Mouse (Mus musculus): ENCODE measurements around the gene Eri3. TPM values are rescaled to one million over a fixed set of nuclear protein-coding genes. Genes with fewer than 3 reads are reported as not detected.

Gene Eri3
- 100 to 1,000 TPM; 104 to 131 (median 119) TPM for total RNA-seq (2022)

DNA sequence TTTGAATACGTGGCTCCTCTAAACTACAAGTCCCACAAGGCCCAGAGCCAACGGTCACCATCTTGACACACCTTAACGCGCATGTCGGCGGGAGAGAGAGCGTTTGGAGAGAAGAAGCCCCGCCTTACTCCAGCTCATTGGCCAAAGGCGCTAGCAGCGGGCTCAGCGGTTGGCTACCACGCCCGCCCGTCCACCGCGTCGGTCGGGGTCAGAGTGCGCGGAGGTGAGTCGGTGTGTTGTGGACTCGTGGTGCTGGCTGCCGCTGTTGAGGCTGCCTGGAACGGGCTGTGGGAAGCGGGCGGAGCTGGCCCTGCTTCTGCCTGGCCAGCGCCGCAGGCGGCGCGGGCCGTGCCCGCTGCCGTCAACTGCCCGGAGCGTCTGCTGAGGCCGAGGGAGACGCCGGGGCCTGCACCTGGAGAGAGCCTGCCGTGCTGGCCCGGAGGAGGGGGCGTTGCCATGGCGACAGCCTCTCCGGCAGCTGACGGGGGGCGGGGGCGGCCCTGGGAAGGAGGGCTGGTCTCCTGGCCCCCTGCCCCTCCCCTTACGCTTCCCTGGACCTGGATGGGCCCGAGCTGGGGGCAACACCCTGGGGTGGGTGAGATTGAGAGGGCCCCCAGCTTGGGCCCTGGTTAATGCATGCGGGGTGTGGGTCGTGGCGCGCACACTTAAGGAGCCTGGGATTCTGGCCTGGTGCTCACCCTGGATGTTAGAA lies at the start of gene Eri3:
Gene Eri3 (plus strand): TSS at position 226 of the 712 bp plus-strand sequence.
- DNase-seq (ENCODE audit: low spot score in 2 of 2) = peak; percentile 96 to 97

DNA sequence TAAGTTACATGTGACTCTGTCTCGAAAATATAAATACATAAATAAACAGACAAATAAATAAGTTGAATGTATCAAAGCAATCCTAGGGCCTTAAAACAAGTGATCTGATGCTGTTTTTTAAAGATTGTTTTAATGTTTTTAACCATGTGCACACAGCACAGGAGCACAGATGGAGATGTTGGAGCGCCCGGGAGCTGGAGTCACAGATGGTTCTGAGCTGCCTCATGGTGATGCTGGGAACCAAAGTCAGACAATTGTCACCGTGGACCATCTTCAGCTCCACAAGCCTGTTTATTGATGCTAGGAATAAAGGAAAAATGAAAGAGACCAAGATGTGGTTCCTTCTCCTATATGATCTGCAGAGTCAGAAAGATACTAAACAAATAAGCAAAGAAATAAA lies 31.9 kb upstream of the Eri3 start:
- DNase-seq (ENCODE audit: low spot score in 2 of 2) = no peak

DNA sequence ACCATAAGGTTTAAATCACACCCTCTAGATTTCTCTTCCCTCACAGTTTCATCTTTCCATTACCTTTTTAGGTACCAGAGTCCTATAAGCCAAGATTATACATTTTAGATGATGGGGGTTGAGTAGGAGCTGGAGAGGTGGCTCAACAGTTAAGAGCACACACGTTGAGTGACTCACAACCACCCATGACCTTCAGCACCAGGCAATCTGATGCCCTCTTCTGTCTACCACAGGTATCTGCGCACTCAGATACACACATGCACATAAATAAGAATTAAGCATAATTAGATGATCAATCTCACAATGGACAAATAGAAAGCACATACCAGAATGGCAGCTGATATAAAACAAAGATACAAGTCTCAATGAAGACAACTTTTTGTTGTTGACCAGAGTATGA lies 28.8 kb upstream of the Eri3 start:
- no peak for DNase-seq (ENCODE audit: low spot score in 2 of 2)

DNA sequence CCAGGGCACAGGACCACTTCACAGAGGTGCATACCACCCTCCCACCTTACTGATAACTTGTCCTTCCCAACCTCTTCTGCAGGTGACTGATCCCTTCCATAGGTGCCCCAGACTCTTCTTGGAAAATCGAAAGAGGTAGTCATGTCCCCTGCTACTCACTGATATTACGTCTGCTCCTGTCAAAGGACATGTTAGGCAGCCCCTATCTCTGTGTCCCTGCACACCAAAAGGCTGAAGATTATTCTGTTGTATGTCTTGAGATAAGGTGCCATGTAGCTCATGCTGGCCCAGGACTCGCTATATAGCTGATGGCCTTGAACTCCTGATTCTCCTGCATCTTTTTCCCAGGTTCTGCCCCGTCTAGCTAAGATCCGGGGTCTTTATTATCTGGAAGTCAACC lies 24.2 kb upstream of the Eri3 start:
- no peak for DNase-seq (ENCODE audit: low spot score in 2 of 2)

DNA sequence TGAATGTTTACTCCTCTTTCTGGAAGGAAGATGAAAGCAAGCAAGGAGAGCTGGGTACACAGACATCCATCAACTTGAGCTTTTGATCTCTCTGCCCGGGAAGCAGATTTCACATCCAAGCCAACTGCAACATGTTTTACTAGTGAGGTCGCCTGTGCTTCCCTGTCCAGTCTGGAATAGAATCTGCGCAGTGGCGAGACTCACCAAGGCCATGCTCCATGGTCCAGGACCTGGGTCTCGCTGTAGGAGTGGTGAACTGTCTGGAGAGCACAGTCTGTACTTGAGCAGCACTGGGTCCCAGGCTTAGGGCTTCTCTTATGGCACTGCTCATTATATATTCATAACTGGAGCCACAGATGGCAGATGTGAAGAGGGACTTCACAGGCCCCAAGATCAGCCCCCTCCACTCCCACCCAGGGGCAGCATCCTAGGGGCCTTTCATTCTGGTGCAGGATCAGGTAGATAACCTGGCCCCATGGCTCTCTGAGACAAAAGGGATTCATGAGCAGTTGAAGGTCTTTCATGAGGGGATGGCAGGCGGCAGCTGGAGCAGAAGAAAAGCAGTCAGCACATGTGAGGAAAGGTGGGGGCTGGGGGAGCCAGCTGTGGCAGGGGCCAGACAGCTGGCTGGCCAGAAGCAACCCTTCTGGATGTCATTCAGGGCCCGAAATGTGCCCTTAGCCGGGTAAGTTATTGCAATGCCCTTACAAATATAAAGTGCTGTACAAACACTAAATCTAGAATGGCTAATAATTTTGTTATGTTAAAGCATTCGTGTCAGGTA lies 22.9 kb upstream of the Eri3 start:
- DNase-seq (ENCODE audit: low spot score in 2 of 2) = no peak

DNA sequence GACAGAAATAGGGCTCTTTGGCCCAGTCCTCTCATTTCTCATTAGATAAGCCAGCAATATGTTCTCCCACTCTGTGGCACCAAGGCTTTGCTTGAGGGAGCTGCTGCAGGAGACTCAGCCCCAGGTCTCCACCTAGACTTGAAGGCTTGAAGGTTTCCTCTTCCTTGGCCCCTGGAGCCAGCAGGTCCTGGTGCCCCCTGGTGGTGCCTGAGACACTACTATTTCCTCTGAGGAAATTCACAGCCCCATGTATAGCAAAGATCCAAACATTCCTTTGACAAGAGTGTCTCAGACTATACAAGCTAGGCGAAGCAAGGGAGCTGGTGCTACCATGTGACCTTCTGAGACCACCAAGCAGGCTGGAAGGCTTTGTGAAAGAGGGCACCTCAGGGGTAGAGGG lies 22.2 kb upstream of the Eri3 start:
- no peak for DNase-seq (ENCODE audit: low spot score in 2 of 2)

DNA sequence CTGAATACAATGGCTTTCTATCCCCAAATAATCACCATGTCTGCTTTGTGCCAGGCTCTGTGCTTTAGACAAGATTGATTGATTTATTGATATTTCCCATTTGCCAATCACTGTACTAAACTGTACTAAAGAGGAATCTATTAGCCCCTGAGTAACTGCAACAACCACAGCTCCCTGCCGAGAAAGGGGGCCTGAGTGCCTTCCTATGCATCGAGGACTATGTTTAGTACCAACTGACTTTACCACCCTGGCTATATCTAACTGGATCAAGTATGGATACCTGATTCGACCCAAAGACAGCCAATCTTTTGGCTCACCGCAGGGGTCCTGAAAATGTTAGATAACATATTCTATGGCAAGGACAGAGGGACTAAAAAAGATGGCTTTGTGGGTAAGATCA lies 20.3 kb upstream of the Eri3 start:
- no peak for DNase-seq (ENCODE audit: low spot score in 2 of 2)

DNA sequence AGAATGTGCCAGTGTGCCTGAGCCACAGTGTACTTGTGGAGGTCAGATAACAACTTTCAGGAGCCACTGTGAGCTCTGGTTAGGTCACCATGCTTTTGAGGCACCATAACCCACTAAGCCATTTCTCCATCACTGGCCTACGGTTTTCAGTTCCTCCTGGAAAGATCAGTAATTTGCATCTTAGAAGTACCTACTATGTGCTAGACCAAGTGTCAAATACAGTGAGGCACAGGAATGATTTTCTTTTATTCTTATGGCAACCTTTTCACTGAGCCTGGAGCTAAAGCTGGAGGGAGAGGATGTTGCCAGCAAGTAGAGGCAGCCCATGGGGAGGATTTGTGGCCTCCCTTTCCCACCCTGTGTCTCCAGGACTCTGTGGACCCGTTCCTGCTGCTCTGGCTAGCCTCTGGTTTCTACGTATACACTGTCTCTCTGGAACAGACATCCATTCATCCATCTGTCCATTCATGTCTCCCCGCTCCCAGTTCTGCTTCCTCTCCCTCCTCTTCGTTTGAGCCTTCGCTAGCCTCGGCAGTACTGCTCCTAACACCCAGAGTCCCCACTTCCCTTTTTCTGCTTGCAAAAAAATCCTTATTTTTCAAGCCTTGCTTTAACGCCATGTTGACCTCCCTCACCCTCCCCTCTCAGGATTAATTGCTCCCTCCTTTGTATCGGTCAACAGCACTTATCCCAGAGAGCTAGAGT lies 14.5 kb upstream of the Eri3 start:
- no peak for DNase-seq (ENCODE audit: low spot score in 2 of 2)

DNA sequence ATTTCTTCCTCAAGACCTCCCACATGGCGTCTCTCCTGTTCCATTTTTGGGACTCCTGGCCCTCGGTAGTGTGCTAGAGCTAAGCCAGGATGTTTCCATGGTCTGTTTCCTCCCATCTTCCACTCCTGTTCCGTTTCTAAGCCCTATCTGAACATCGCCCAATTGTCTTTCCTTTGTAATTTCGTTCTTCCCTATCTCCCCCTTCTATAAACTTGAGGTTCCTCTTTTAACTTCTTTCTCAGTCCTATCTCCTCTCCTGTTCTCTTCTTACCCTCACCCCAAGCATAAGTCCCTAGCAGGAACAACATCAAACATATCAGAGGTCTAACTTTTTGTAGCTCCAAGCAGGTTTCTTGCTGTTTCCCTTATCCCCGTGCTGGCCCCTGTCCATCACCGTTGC lies 13.2 kb upstream of the Eri3 start:
- no peak for DNase-seq (ENCODE audit: low spot score in 2 of 2)

DNA sequence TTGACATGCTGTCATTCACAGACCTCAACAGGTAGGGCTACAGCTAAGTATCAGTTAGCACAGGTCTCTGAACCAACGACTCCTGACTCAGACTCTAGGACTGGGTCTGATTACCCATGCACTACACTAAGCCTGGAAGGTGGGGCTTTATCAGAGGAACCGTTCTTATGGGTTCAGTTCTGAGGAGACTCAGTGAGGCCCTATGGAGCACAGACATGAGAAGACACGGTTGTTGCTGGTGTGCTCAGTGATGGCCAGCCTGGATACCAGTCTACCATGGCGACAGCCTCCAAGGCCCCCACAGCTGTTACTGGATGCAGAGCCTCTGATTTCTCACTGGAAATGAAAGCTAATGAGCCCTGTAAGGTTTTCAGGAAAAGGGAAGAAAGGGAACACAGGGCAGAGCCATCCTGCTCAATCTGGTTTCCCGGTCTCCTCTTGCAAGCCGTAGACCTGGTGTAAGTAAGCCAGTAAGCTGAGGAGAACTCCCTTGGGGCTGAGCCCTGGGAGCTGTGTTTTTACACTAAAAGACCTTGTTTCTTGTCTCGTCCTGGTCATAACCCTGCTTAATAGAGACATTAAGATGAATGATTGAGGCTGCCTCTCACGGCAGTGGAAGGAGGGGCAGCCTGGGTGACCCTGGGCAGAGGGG lies 10.7 kb upstream of the Eri3 start:
- DNase-seq (ENCODE audit: low spot score in 2 of 2) = no peak

DNA sequence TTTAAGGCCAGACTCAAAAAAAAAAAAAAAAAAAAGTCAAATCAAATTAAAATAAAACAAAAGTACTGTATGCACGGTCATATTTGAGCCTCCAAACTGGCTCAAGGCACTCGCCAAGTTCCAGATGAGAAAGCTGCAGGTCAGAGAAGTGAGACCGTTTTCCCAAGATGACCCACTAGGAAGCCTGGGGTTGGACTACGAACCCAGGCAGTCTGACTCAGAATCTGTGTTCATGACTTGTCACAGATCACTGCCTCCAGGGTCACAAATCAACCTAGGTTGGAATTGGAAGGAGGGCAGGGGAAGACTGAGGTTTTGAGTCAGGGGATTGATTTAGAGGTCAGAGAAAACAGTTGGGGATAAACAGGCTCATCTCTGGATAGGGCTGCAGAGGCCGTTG lies 9.6 kb upstream of the Eri3 start:
- DNase-seq (ENCODE audit: low spot score in 2 of 2) = no peak

DNA sequence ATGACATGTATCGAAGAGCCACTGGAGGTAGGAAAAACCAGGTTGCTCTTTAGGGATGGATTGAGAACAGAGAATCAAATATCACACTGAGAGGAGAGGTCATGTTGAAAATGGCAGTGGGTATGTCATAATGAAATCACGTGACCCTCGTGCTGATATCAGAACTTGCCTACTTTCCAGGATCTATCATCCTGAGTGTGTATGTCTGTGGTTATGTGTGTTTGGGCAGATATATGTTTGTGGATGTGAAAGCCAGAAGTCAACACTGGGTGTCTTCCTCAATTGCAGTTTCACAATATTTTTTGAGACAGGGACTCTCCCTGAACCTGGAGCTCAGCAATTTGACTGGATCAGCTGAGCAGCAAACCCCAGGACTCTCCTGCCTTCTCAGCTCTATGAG lies 4.7 kb upstream of the Eri3 start:
- no peak for DNase-seq (ENCODE audit: low spot score in 2 of 2)

DNA sequence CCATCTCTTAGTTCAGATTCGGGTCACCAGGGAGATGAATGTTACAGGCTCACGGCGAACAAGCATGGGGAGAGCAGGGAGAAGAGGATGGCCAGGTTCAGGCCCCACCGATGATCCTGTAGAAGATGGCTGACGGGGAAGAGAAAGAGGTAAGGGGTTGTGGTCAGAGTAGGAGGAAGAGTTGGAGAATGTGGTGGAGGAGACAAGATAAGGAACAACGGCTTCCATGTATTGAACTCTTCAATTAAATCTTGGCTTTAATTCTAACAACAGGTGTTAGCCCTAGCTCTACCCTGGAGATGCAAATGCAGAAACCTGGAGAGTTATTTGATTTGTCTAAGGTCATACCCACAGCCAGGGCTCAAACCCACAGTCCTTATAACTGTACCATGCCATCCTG lies 3.5 kb upstream of the Eri3 start:
- DNase-seq (ENCODE audit: low spot score in 2 of 2) = no peak

DNA sequence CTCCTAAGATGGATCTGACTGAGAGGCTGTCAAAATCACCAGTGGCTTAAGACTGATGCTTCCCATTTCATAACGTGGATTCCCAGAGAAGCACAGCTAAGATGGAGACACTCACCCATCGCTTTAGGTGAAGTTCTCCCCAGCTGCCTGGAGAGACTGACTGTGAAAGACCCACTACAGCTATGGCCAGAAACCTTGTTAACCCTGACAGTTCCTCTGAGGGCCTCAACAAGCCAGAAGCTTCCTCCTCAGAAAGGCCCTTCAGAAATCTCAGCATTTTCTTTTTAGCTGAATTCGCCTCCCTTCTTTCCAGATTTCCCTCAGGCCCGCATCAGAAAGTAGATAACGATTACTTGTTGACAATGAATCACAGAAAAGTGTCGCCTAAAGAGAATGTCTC lies 589 bp upstream of the Eri3 start:
- no peak for DNase-seq (ENCODE audit: low spot score in 2 of 2)

DNA sequence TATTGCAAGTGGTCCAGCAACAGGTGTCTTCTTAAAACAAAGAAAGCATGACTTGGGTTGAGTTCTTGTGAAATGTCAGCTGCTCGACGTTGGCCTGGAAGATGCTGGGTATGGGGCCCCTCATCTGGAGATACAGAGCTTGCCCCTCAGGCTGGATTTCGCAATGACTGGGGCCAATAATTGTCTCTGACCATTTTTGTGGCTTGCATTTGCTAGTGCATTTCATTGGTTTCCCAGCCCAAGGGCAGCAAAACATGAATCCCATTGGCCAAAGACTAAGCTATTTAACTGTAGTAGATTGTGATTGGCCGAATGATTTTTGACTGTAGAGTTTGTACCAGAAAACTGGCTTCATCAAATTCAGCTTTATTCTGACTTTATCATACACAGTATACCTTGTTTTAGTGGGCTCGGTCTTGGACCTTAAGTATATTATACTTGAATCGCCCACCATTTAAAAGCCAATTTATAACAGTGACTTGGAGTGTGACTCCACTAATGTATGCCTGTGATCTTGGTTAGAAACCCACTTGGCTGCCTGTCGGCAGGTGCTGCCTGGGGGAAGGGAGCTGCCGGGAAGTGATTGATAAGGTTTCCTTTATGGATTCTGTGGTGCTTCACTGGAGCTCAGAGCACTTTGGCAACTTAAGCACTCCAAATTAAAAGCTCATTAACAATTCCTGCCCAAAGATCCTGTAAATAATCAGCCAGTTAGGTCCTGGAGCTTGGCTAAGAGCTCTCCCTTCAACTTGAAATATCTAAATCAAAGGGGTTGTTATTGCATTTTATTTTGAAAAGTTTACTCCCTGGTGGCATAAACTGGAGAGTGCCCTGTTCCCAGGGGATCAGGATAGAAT lies 1.2 kb downstream of the Eri3 start:
- no peak for DNase-seq (ENCODE audit: low spot score in 2 of 2)

DNA sequence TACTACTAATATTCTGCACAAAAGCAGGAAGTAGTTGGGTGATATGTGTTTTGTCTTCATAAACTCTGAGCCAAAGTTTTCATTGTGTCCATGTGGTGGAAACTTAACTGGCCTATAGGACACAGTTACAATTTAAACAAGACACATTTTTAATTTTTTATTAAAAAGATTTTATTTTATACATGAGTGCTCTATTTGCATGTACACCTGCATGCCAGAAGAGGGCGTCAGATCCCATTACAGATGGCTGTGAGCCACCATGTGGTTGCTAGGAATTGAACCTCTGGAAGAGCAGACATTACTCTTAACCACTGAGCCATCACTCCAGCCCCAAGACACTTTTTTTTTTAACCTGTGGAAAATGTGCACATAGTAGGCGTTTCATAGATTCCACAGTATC lies 5.3 kb downstream of the Eri3 start:
- DNase-seq (ENCODE audit: low spot score in 2 of 2) = no peak

DNA sequence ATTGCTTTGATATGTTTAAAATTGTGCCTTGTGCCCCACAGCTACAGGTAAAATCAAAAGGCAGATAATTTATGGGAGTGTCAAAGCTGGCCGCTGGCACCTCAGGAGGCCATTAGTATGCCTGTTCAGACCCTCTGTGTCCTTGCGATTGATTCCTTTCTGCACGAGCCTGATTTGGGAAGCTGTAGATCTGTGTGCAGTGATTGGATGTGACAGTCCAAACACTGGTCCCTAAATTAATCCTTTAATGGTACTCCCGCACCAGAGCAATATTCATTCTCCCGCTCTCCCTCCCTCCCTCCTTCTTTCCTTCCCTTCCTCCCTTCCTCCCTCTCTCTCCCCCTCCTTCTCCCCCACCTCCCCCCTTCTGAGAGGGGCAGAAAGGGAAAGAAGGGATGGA lies 6.2 kb downstream of the Eri3 start:
- DNase-seq (ENCODE audit: low spot score in 2 of 2) = no peak

DNA sequence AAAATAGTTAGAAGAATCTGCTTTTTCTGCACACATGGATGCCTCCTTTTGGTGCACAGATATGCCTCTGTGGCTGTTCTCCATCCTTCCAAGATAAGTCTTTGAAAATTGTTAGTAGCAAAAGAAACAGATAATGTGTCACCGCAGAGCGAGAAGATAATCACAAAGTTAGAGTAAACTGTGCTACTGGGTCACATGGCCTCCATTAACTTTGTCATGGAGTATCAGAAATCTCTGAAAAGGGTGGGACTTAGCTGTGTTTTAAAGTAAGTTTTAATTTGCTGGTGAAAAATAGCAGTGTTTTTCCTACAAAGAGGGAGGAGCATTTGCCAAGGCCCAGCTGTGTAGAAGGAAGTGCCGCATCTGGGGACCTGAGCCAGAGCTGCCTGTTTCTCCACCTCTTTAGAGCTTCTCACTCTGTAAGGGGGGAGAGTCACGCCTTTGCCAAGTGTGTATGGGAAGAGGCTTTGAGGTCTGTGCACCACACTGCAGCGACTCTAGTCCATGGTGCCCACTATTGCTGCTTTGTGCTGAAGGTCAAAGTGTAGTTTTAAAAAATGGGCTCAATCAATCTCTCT lies 7.0 kb downstream of the Eri3 start:
- no peak for DNase-seq (ENCODE audit: low spot score in 2 of 2)

DNA sequence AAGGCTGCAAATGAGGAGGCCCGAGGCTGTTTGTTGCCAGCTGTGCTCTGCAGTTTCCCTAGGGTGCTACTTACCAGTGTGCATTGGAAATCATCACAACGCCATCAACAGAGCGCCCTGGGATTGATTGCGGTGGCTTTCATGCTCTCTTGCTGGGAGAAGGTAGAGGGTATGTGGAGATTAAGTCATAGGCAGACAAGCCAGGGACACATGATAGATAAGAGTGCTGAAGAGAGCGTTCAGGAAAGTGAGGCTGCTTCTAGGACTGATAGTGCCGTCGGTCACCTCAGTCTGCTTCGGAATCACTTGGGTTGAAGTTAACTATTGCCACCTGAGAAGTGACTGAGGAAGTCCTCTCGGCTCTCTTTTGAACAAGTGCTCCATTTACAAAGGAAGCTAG lies 13.8 kb downstream of the Eri3 start:
- DNase-seq (ENCODE audit: low spot score in 2 of 2) = no peak

DNA sequence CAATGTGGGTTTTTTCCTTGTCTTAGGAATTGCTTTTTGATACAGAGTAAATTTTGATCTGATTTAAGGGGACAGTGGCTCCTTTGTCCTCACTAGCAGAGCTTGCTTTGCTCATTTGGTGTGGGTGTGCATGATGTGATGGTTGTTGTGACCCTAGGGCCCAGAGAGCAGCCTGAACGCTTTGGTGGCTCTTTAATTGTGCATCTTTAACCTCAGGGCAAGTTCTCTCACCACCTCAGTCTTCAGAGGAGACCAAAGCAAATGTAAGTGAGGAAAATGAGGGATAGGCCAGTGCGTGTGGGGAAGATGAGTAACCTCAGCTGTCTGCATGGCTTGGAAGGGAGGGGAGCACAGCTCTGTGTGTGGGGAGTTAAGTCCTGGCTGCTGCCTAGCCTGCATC lies 18.7 kb downstream of the Eri3 start:
- no peak for DNase-seq (ENCODE audit: low spot score in 2 of 2)

DNA sequence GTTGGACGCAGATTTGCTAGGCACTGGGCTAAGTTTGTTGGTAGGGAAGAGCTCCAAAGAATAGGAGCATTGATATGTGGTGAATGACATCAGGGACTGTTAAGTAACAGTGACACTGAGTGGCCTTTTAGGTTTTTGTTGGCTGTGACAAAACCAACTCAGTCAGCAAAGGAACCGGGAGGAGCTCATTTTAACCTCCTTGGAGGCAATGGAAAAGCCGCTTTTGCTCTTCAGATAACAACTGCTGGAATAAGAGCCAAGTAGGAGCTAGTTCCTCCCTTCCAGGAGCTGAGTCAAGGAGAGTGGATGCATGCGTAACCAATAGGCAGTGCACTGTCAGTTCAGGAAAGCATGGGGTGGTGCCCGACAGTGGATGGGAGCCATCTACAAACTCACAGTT lies 20.8 kb downstream of the Eri3 start:
- no peak for DNase-seq (ENCODE audit: low spot score in 2 of 2)
